Mouse (Mus musculus): ENCODE results near the gene Nav1.

DNA sequence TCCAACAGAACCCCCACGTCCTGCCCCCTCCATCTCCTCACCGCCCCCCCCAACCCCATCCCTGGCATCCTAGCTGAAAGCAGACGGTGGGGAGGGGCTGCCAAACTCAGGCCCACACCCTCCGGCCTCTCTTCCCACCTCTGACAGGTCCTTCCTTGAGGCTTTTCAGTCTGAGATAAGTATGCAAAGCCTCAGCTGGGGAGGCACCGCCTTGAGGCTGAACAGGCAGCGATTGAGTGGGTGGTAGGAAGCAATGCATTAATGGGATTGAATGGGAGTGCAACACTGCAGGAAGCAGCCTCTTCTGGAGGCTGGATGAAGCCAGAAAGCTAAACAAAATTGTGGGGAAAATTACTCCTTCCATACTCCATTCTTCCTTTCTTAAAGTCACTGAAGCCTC, 45.8 kb downstream of the Nav1 start:
- TF ChIP-seq CTCF (IDR thresholded peaks at IDR 0.05; ENCODE audit: insufficient read depth, low read depth, low read length) (no peak), POLR2A (IDR thresholded peaks at IDR 0.05; ENCODE audit: insufficient read depth, low read depth, low read length) (no peak)
